ENCODE assay signal across 8 mouse cellular contexts in genomic region chr11:19835221-19835745, GRCm38 (mm10).
DNase-seq lines count a peak whose midpoint lies in the region; ATAC-seq and TF ChIP-seq lines count a peak whose summit lies in the region.

No protein-coding gene starts in this region.

- no peaks in the 10 kb centered on the region for H3K79me3 ChIP-seq in C2C12 (ENCODE audit: low read depth)

- peak overlapping the region; percentile 7 for H3K4me3 ChIP-seq in C2C12 (ENCODE audit: insufficient read depth, poor library complexity, severe bottlenecking)
- H3K4me3 ChIP-seq in forebrain, embryonic 15.5 days: no peak overlapping the region
- no peak overlapping the region for H3K4me3 ChIP-seq in neural tube, embryonic 13.5 days

- H3ac ChIP-seq in C2C12 (ENCODE audit: control insufficient read depth, insufficient read length, low read depth): peak overlapping the region; percentile 54

- H3K27me3 ChIP-seq in C2C12 (ENCODE audit: control insufficient read depth, insufficient read depth, insufficient read length): no peaks in the 10 kb centered on the region
- no peaks in the 10 kb centered on the region for H3K27me3 ChIP-seq in forebrain, embryonic 15.5 days
- H3K27me3 ChIP-seq in neural tube, embryonic 13.5 days: no peaks in the 10 kb centered on the region

- no peaks in the 10 kb centered on the region for H3K9me3 ChIP-seq in forebrain, embryonic 15.5 days
- H3K9me3 ChIP-seq in neural tube, embryonic 13.5 days: no peaks in the 10 kb centered on the region

- WGBS in forebrain, embryonic 15.5 days: 18% methylated on average over 6 of the region's 6 CpGs
- 14% methylated on average over 6 of the region's 6 CpGs for WGBS in neural tube, embryonic 13.5 days

- peak overlapping the region; percentile 74 for H3K27ac ChIP-seq in forebrain, embryonic 15.5 days (replicated peaks)
- H3K27ac ChIP-seq in neural tube, embryonic 13.5 days (replicated peaks): peak overlapping the region; percentile 67

- H3K79me2 ChIP-seq in C2C12 (ENCODE audit: control insufficient read depth, insufficient read depth): no peaks in the 10 kb centered on the region

- peak; percentile 93 for ATAC-seq in forebrain, embryonic 15.5 days (replicated peaks)
- ATAC-seq in neural tube, embryonic 13.5 days (ENCODE audit: low read depth): peak; percentile 89
- ATAC-seq in erythroid progenitor cell, adult 5-6 weeks (replicated peaks; ENCODE audit: low FRiP score, poor library complexity, severe bottlenecking): no peak

- peak overlapping the region; percentile 15 for H3K4me2 ChIP-seq in forebrain, embryonic 15.5 days (replicated peaks)
- peak overlapping the region; percentile 7; the same call in 1 of the 2 replicates for H3K4me2 ChIP-seq in neural tube, embryonic 13.5 days

- peak; percentile 34 for TF ChIP-seq CTCF in C2C12 (IDR thresholded peaks at IDR 0.05; ENCODE audit: control insufficient read depth, insufficient read depth, insufficient read length)

- peaks cover 11% of the 10 kb centered on the region for H3K4me1 ChIP-seq in forebrain, embryonic 15.5 days
- peaks cover 17% of the 10 kb centered on the region for H3K4me1 ChIP-seq in neural tube, embryonic 13.5 days (replicated peaks)

- intact Hi-C loops in heart, postnatal 25 days (cut with DNase I): no loop called here

- peak; percentile 86 for DNase-seq in Muller cell, postnatal 12 days (ENCODE audit: inconsistent ontology term)
- DNase-seq in layer of hippocampus, postnatal 36 days: peak; percentile 62 to 66
- no peak for DNase-seq in heart, postnatal 25 days (ENCODE audit: low spot score)
- no peak for DNase-seq in cerebellum, adult 11-12 months

- peak overlapping the region; percentile 10; the same call in 1 of the 2 replicates for H3K9ac ChIP-seq in forebrain, embryonic 15.5 days (replicated peaks)
- peak overlapping the region; percentile 50 for H3K9ac ChIP-seq in neural tube, embryonic 13.5 days

- H3K36me3 ChIP-seq in C2C12 (ENCODE audit: control insufficient read depth, insufficient read depth): no peaks in the 10 kb centered on the region
- H3K36me3 ChIP-seq in forebrain, embryonic 15.5 days: no peaks in the 10 kb centered on the region
- H3K36me3 ChIP-seq in neural tube, embryonic 13.5 days: no peaks in the 10 kb centered on the region

TF ChIP-seq in C2C12, 6 proteins besides CTCF, POLR2A, EP300 and RAD21:
- TF ChIP-seq MYOG (IDR thresholded peaks at IDR 0.05; ENCODE audit: control insufficient read depth, extremely low read depth, insufficient read length): no peak
- peak; percentile 69 for TF ChIP-seq MAX (IDR thresholded peaks at IDR 0.05)
- TF ChIP-seq CEBPB (IDR thresholded peaks at IDR 0.05; ENCODE audit: low read depth): peak; percentile 31
- TF ChIP-seq MYOD1 (IDR thresholded peaks at IDR 0.05; ENCODE audit: control insufficient read depth, insufficient read length, low read depth): no peak
- TF ChIP-seq FOSL1 (IDR thresholded peaks at IDR 0.05; ENCODE audit: insufficient read depth, low read length, poor library complexity, severe bottlenecking): peak; percentile 77
- no peak for TF ChIP-seq USF1 (IDR thresholded peaks at IDR 0.05; ENCODE audit: low read depth)

Comparison
In these comparisons a context has a peak if more than half of its experiments do, and no peak if none do; other contexts are left out.
1. DNase-seq: peak in Muller cell, postnatal 12 days (single experiment) and layer of hippocampus, postnatal 36 days (2 of 2); none in heart, postnatal 25 days (single experiment) and cerebellum, adult 11-12 months (single experiment).